Mouse (Mus musculus) forebrain, embryonic 14.5 days (tissue): Measurements from ENCODE around the gene Ube2d3. TPM values are rescaled to one million over a fixed set of nuclear protein-coding genes. Genes with fewer than 3 reads are reported as not detected.

ENCODE experiments used
- ATAC-seq: fragments of 200-750 bp; cut with Nextera tagmentation; 2 replicates; pipeline ENCODE4 v1.8.0; 2017; ENCODE audit warnings: mild to moderate bottlenecking, moderate library complexity
- DNase-seq: peaks from one replicate; pipeline ENCODE4 v3.0.0-alpha.2; 2015; ENCODE audit warnings: low spot score
- H3K27ac ChIP-seq: fragments of 300-500 bp; sonication (generic); 2 replicates; pipeline ENCODE4 v1.5.1; 2014; ENCODE audit warnings: low read depth, mild to moderate bottlenecking, control low read depth, low read length, moderate library complexity
- H3K27me3 ChIP-seq: fragments of 300-500 bp; sonication (generic); replicated peaks from 2 replicates; pipeline ENCODE4 v1.6.1; 2014; ENCODE audit warnings: low read length, control low read depth, mixed read lengths; ENCODE audit not compliant: control insufficient read depth, insufficient read depth
- H3K36me3 ChIP-seq: fragments of 300-500 bp; sonication (generic); 2 replicates; pipeline ENCODE4 v1.6.1; 2014; ENCODE audit warnings: low read length, control low read depth; ENCODE audit not compliant: control insufficient read depth, insufficient read depth
- H3K4me1 ChIP-seq: fragments of 300-500 bp; sonication (generic); 2 replicates; pipeline ENCODE4 v1.6.1; 2014; ENCODE audit warnings: antibody characterized with exemption, low read length, control low read depth; ENCODE audit not compliant: control insufficient read depth, insufficient read depth
- H3K4me2 ChIP-seq: fragments of 300-500 bp; sonication (generic); 2 replicates; pipeline ENCODE4 v1.6.1; 2014; ENCODE audit warnings: mild to moderate bottlenecking, control low read depth, low read length
- H3K4me3 ChIP-seq: fragments of 300-500 bp; sonication (generic); 2 replicates; pipeline ENCODE4 v1.5.1; 2014; ENCODE audit warnings: low read depth, low read length, control low read depth
- H3K9ac ChIP-seq: fragments of 300-500 bp; sonication (generic); 2 replicates; pipeline ENCODE4 v1.6.1; 2014; ENCODE audit warnings: mild to moderate bottlenecking, low read length, control low read depth, moderate library complexity
- H3K9me3 ChIP-seq: fragments of 300-500 bp; sonication (generic); replicated peaks from 2 replicates; pipeline ENCODE4 v1.6.1; 2016; ENCODE audit warnings: low read length, control low read depth, mixed read lengths; ENCODE audit not compliant: control insufficient read depth
- WGBS: fragments of 180-500 bp; shearing (Covaris S2); extraction: QIAGEN DNeasy Blood & Tissue Kit; methylation state at CpG from one replicate; pipeline ENCODE4 v1.1.7; 2014; 5-methylcytosine and 5-hydroxymethylcytosine counted together
- polyA plus RNA-seq: library from polyadenylated mRNA; unstranded; fragments of >200 nt; fragmentation: Nextera tagmentation; extraction: Ambion mirVana; gene quantifications from 2 replicates; pipeline ENCODE4 v1.2.1, GENCODE M21; 2014

Ube2d3 gene
- polyA plus RNA-seq, 1 experiment from 2014 or later = 473 TPM

- H3K36me3 ChIP-seq = no peaks in the 10 kb centered on the region
- H3K9ac ChIP-seq = peak overlapping the region; percentile 80
- under 1% methylated on average over 88 of the region's 103 CpGs for WGBS
- peak; percentile 98 for ATAC-seq
- peaks cover 13% of the 10 kb centered on the region for H3K4me1 ChIP-seq
- peak overlapping the region; percentile 74 for H3K4me2 ChIP-seq
- H3K9me3 ChIP-seq = no peaks in the 10 kb centered on the region
- peak; percentile 93 for DNase-seq
- H3K27me3 ChIP-seq = no peaks in the 10 kb centered on the region
- peak overlapping the region; percentile 95 for H3K27ac ChIP-seq
- peak overlapping the region; percentile 57 for H3K4me3 ChIP-seq
These were observed 14.9 kb upstream of the Ube2d3 start for GRCm38 (mm10) chr3:135422856-135423607.

- ATAC-seq = peak; percentile 33
- 6% methylated on average over 8 of the region's 8 CpGs for WGBS
- H3K9me3 ChIP-seq = no peaks in the 10 kb centered on the region
These were observed 14.2 kb upstream of the Ube2d3 start, which contains the start of gene Cisd2 for GRCm38 (mm10) chr3:135423608-135424212. Cisd2 (minus strand) TSS chr3:135423925.

GRCm38 (mm10) chr3:135436901-135437616 is 890 bp upstream of the Ube2d3 start:
- ATAC-seq (no peak), DNase-seq (peak; percentile 17)
- Histone ChIP-seq H3K4me3 (peak overlapping the region; percentile 79), H3K4me1 (peaks cover 7% of the 10 kb centered on the region), H3K36me3 (0 out of 2 replicates have a peak, but pooled peaks cover 6% of the 10 kb centered on the region), H3K9me3 (no peaks in the 10 kb centered on the region), H3K27ac (peak overlapping the region; percentile 100), H3K27me3 (no peaks in the 10 kb centered on the region), H3K9ac (peak overlapping the region; percentile 78), H3K4me2 (peak overlapping the region; percentile 64)
- 30% methylated on average over 14 of the region's 14 CpGs for WGBS

More at GRCm38 (mm10) chr3:135423608-135424212, 14.2 kb upstream of the Ube2d3 start, which contains the start of gene Cisd2:
- peaks cover 13% of the 10 kb centered on the region for H3K4me1 ChIP-seq
- H3K4me2 ChIP-seq = peak within 1 kb of the TSS; percentile 74
- DNase-seq = no peak
- peak within 1 kb of the TSS; percentile 57 for H3K4me3 ChIP-seq
- H3K27me3 ChIP-seq = no peaks in the 10 kb centered on the region
- H3K9ac ChIP-seq = peak within 1 kb of the TSS; percentile 80
- H3K36me3 ChIP-seq = no peaks in the 10 kb centered on the region
- peak within 1 kb of the TSS; percentile 95 for H3K27ac ChIP-seq

GRCm38 (mm10) chr3:135438531-135438912 is 573 bp downstream of the Ube2d3 start:
- Histone ChIP-seq H3K27ac (peak overlapping the region; percentile 100), H3K4me1 (peaks cover 10% of the 10 kb centered on the region), H3K4me2 (peak overlapping the region; percentile 96), H3K36me3 (0 out of 2 replicates have a peak, but pooled peaks cover 4% of the 10 kb centered on the region), H3K9ac (peak overlapping the region; percentile 97), H3K9me3 (no peaks in the 10 kb centered on the region), H3K27me3 (no peaks in the 10 kb centered on the region), H3K4me3 (peak overlapping the region; percentile 79)
- under 1% methylated on average over 43 of the region's 50 CpGs for WGBS
- DNase-seq (peak; percentile 94), ATAC-seq (peak; percentile 82)

- H3K27me3 ChIP-seq = no peaks in the 10 kb centered on the region
- H3K4me2 ChIP-seq = peak overlapping the region; percentile 96
- H3K9me3 ChIP-seq = no peaks in the 10 kb centered on the region
- peak overlapping the region; percentile 100 for H3K27ac ChIP-seq
- peak; percentile 78 for DNase-seq
- WGBS = 1% methylated on average over 33 of the region's 76 CpGs
- ATAC-seq = peak; percentile 59
- peak overlapping the region; percentile 79 for H3K4me3 ChIP-seq
- peaks cover 10% of the 10 kb centered on the region for H3K4me1 ChIP-seq
- H3K9ac ChIP-seq = peak overlapping the region; percentile 97
- 0 out of 2 replicates have a peak, but pooled peaks cover 4% of the 10 kb centered on the region for H3K36me3 ChIP-seq
These were observed 1.1 kb downstream of the Ube2d3 start for GRCm38 (mm10) chr3:135438913-135439531.

- Histone ChIP-seq H3K4me3 (peak overlapping the region; percentile 79), H3K27ac (peak overlapping the region; percentile 100), H3K4me2 (peak overlapping the region; percentile 96), H3K9me3 (no peaks in the 10 kb centered on the region), H3K4me1 (peaks cover 10% of the 10 kb centered on the region), H3K9ac (peak overlapping the region; percentile 97), H3K36me3 (0 out of 2 replicates have a peak, but pooled peaks cover 4% of the 10 kb centered on the region), H3K27me3 (no peaks in the 10 kb centered on the region)
- no peak for DNase-seq
- ATAC-seq = no peak
- 3% methylated on average over 15 of the region's 15 CpGs for WGBS
These were observed 1.7 kb downstream of the Ube2d3 start for GRCm38 (mm10) chr3:135439651-135440050.

- H3K4me1 ChIP-seq = peaks cover 10% of the 10 kb centered on the region
- no peaks in the 10 kb centered on the region for H3K9me3 ChIP-seq
- peak overlapping the region; percentile 79 for H3K4me3 ChIP-seq
- ATAC-seq (no peak), DNase-seq (peak; percentile 14)
- H3K27ac ChIP-seq = no peak overlapping the region
- H3K9ac ChIP-seq = peak overlapping the region; percentile 97
- no peaks in the 10 kb centered on the region for H3K27me3 ChIP-seq
- 24% methylated on average over 7 of the region's 7 CpGs for WGBS
- peak overlapping the region; percentile 96 for H3K4me2 ChIP-seq
- 0 out of 2 replicates have a peak, but pooled peaks cover 4% of the 10 kb centered on the region for H3K36me3 ChIP-seq
These were observed 2.3 kb downstream of the Ube2d3 start for GRCm38 (mm10) chr3:135440221-135440620.

GRCm38 (mm10) chr3:135440621-135441020 is 2.7 kb downstream of the Ube2d3 start:
- WGBS = 35% methylated on average over 10 of the region's 10 CpGs
- peak overlapping the region; percentile 96 for H3K4me2 ChIP-seq

More at GRCm38 (mm10) chr3:135440621-135441020, 2.7 kb downstream of the Ube2d3 start:
- H3K36me3 ChIP-seq = 0 out of 2 replicates have a peak, but pooled peaks cover 4% of the 10 kb centered on the region
- peak overlapping the region; percentile 97 for H3K9ac ChIP-seq
- no peak for ATAC-seq
- H3K4me3 ChIP-seq = peak overlapping the region; percentile 79
- no peaks in the 10 kb centered on the region for H3K9me3 ChIP-seq
- no peak for DNase-seq
- H3K27ac ChIP-seq = no peak overlapping the region
- peaks cover 10% of the 10 kb centered on the region for H3K4me1 ChIP-seq
- H3K27me3 ChIP-seq = no peaks in the 10 kb centered on the region
